Mouse (Mus musculus) kidney, embryonic 16.5 days (tissue): ENCODE results near the gene Ociad1. TPM values are rescaled to one million over a fixed set of nuclear protein-coding genes. Genes with fewer than 3 reads are reported as not detected.

Source experiments
- ATAC-seq: fragments of 200-750 bp; cut with Nextera tagmentation; 2 replicates; pipeline ENCODE4 v1.8.0; 2017; ENCODE audit warnings: moderate TSS enrichment; ENCODE audit not compliant: low FRiP score, low TSS enrichment
- H3K27ac ChIP-seq: fragments of 300-500 bp; sonication (generic); 2 replicates; pipeline ENCODE4 v1.5.1; 2014; ENCODE audit warnings: low read length
- H3K27me3 ChIP-seq: fragments of 300-500 bp; sonication (generic); 2 replicates; pipeline ENCODE4 v1.6.1; 2014; ENCODE audit warnings: low read length, control low read depth, mixed read lengths; ENCODE audit not compliant: insufficient read depth
- H3K36me3 ChIP-seq: fragments of 300-500 bp; sonication (generic); 2 replicates; pipeline ENCODE4 v1.6.1; 2014; ENCODE audit warnings: low read length, control low read depth, mixed read lengths; ENCODE audit not compliant: insufficient read depth
- H3K4me1 ChIP-seq: fragments of 300-500 bp; sonication (generic); 2 replicates; pipeline ENCODE4 v1.6.1; 2014; ENCODE audit warnings: low read length, control low read depth, mixed read lengths; ENCODE audit not compliant: insufficient read depth
- H3K4me2 ChIP-seq: fragments of 300-500 bp; sonication (generic); replicated peaks from 2 replicates; pipeline ENCODE4 v1.6.1; 2014; ENCODE audit warnings: low read depth, low read length
- H3K4me3 ChIP-seq: fragments of 300-500 bp; sonication (generic); 2 replicates; pipeline ENCODE4 v1.5.1; 2014; ENCODE audit warnings: mild to moderate bottlenecking, low read length
- H3K9ac ChIP-seq: fragments of 300-500 bp; sonication (generic); replicated peaks from 2 replicates; pipeline ENCODE4 v1.6.1; 2014; ENCODE audit warnings: low read length
- H3K9me3 ChIP-seq: fragments of 300-500 bp; sonication (generic); 2 replicates; pipeline ENCODE4 v1.6.1; 2016; ENCODE audit warnings: low read length, control low read depth
- WGBS: fragments of 180-500 bp; shearing (Covaris S2); extraction: QIAGEN DNeasy Blood & Tissue Kit; methylation state at CpG from one replicate; pipeline ENCODE4 v1.1.7; 2014; 5-methylcytosine and 5-hydroxymethylcytosine counted together
- polyA plus RNA-seq: library from polyadenylated mRNA; unstranded; fragments of >200 nt; fragmentation: Nextera tagmentation; extraction: Ambion mirVana; gene quantifications from 2 replicates; pipeline ENCODE4 v1.2.1, GENCODE M21; 2015

Gene Ociad1
- polyA plus RNA-seq, 1 experiment from 2014 or later, result 281 TPM

DNA sequence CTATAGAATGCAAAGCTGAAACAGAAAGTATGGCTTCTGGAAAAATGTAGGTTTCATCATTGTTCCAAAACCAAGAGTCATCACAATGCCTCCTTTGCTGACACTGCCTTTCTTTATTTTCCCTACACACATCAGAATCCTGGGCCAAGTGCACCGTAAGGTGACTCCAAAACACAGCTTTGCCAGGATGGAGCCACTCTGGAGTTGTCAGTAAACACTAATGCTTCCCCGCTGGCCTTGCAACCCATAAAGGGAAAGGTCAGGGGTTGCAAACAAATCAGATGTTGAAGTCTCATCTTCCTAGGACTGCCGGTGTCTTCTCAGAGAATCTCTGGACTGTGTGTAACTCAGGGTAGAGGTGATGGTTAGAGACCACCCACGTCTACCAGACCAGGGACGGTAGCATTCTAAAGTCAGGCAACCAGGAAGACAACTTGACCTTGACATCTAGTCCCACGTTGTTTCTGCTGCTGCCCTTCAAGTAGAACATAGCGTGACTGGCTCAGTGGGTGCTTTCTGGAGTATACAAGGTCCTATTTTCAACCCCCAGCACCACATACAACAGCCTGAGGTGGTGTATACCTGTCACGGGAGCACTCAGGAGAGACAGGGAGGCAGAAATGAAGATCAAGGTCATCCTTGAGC, 32.1 kb downstream of the Ociad1 start:
- Histone ChIP-seq H3K4me3 (no peak overlapping the region), H3K4me1 (no peaks in the 10 kb centered on the region), H3K27me3 (no peaks in the 10 kb centered on the region), H3K4me2 (no peak overlapping the region), H3K9ac (no peak overlapping the region), H3K9me3 (no peaks in the 10 kb centered on the region), H3K27ac (no peak overlapping the region), H3K36me3 (no peaks in the 10 kb centered on the region)
- WGBS, result 54% methylated on average over 8 of the region's 8 CpGs
- ATAC-seq, result no peak; the same call in 1 of the 2 replicates

DNA sequence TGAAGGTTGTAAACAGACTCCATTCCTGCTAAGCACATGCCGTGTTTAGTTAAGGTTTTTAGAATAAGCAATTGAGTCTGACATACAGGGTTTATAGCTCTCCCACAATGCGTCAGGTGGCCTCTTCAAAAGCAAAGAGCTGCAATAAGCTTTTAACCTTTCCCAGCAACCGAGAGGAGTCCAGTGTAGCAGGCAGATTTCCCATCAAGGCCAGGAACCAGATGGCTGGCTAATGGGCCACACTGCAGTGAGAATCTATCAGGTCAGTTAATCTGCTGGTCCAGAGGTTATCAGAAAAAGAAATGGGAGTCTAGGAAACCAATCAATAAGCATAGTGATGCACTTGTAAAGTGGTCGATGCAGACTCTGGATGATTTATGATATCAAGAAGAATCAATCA, 38.4 kb downstream of the Ociad1 start:
- no peak overlapping the region for H3K27ac ChIP-seq
- no peak for ATAC-seq

GRCm38 (mm10) chr5:73336448-73336847, 43.9 kb downstream of the Ociad1 start:
- no peak for ATAC-seq
- Histone ChIP-seq H3K27ac (no peak overlapping the region), H3K36me3 (no peaks in the 10 kb centered on the region), H3K4me1 (peaks cover 4% of the 10 kb centered on the region; the same call in 1 of the 2 replicates), H3K9ac (no peak overlapping the region), H3K27me3 (0 out of 2 replicates have a peak, but pooled peaks cover 3% of the 10 kb centered on the region), H3K4me3 (no peak overlapping the region), H3K4me2 (no peak overlapping the region), H3K9me3 (no peaks in the 10 kb centered on the region)
- WGBS, result 36% methylated on average over 5 of the region's 5 CpGs

More for the DNA sequence above, 38.4 kb downstream of the Ociad1 start:
- H3K27me3 ChIP-seq, result no peaks in the 10 kb centered on the region
- no peak overlapping the region for H3K4me2 ChIP-seq
- H3K9me3 ChIP-seq, result no peaks in the 10 kb centered on the region
- H3K4me1 ChIP-seq, result peaks cover 5% of the 10 kb centered on the region; the same call in 1 of the 2 replicates
- H3K36me3 ChIP-seq, result no peaks in the 10 kb centered on the region
- 18% methylated on average over 4 of the region's 4 CpGs for WGBS
- no peak overlapping the region for H3K9ac ChIP-seq
- H3K4me3 ChIP-seq, result no peak overlapping the region

DNA sequence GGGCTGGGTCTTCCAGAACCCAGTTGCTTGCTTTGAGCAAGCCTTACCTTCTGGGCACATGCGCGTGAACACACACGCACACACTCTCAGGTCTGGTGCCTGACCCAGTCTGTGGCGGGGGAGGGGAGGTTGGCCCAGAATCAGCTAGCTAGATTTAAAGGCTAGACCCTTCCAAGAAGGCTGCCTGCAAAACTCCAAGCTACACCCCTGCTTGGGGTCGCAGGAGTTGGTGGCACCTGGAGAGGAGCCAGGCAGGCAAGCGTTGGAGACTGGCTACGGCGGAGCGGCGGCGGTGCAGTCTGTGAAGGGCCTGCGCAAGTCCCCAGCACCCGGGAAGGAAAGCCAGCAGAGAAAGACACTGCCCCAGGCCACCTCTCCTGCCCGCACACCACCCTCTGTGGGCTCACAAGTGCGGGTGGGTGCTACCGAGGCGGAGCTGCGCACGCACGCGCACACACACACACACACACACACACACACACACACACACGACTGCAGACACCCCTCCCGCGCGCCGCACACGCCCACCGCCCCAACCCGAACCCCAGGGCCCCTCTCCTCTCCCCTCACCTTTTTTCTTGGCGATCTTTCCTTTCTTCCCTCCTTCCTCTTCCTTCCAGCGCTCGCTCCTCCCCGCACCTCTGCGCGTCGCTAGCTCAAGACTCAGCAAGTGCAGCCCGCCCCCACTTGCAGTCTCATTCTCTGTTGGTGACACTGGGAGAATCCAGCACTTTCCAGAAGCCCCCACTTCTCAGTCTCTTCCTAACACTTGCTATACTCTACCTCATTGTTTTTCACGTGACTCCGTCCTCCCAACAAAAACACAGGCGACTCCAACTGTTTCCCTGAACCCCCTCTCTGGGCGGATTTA, 45.6 kb downstream of the Ociad1 start:
- Histone ChIP-seq H3K9me3 (no peaks in the 10 kb centered on the region), H3K4me2 (peak overlapping the region; percentile 86), H3K4me3 (peak overlapping the region; percentile 62), H3K36me3 (no peaks in the 10 kb centered on the region), H3K9ac (peak overlapping the region; percentile 68), H3K27ac (no peak overlapping the region), H3K27me3 (0 out of 2 replicates have a peak, but pooled peaks cover 3% of the 10 kb centered on the region), H3K4me1 (peaks cover 4% of the 10 kb centered on the region; the same call in 1 of the 2 replicates)
- peak; percentile 62 for ATAC-seq
- 3% methylated on average over 40 of the region's 41 CpGs for WGBS

DNA sequence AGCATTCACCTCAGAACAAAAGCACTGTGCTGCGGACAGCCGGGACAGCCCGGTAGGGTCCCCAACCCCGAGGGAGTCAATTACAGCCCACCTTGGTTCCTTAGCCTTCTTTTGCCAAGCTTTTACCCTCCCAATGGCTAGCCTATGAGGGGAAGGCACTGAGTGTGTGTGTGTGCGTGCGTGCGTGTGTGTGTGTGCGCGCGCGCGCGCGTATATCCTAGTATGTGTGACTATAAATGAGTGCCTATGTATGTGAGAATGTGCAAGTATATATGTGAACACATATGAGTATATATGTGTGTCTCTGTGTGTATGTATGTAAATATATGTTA, 46.2 kb downstream of the Ociad1 start:
- Histone ChIP-seq H3K4me2 (peak overlapping the region; percentile 86), H3K36me3 (no peaks in the 10 kb centered on the region), H3K27me3 (0 out of 2 replicates have a peak, but pooled peaks cover 3% of the 10 kb centered on the region), H3K9ac (peak overlapping the region; percentile 68), H3K9me3 (no peaks in the 10 kb centered on the region), H3K4me1 (peaks cover 4% of the 10 kb centered on the region; the same call in 1 of the 2 replicates), H3K27ac (no peak overlapping the region), H3K4me3 (peak overlapping the region; percentile 62)
- ATAC-seq, result peak; percentile 52; the same call in 1 of the 2 replicates
- 52% methylated on average over 14 of the region's 14 CpGs for WGBS

DNA sequence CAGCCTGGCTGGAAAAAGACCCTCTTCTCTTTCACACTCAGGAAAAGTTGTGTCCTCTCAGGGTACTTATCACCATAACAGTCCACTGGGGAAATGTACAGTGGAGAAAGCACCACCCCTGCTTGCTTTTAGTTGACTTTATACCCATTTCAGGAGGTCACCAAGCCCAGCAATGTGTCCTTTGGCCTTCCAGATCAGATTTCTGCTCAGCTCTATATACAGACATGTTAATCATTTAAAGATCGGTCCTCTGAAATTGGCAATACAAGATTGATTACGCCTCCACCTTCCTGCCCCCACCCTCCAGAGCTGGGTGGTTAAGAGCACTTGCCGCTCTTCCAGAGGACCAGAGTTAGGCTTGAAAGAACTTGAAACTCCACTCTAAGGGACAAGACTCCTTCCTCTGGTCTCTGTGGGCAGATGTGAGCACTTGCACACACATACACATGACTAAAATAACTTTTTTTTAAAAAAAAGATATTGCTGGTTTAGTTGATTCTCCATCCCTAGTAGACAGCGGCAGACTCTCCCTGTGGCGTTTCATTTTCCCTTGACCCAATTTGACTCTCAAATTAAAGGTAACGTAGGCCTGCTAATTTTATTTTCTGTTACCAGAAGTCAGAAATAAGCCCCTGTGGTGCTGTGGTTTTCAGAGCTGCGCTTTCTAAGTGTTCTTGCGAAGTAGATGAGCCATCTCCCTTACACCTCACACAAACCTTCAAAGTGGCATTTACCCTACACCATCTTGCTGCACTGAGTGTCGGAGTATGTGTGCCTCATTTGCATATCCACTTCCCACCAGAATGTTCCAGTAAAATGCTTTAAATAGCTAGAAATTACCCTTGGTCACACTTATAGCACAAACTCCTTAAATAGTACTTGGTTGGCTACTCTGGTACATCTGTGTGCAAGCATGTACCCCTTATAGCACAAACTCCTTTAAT, 47.5 kb downstream of the Ociad1 start:
- Histone ChIP-seq H3K4me3 (no peak overlapping the region), H3K27ac (no peak overlapping the region), H3K9me3 (no peaks in the 10 kb centered on the region), H3K36me3 (no peaks in the 10 kb centered on the region), H3K27me3 (0 out of 2 replicates have a peak, but pooled peaks cover 3% of the 10 kb centered on the region), H3K9ac (no peak overlapping the region), H3K4me1 (peaks cover 4% of the 10 kb centered on the region; the same call in 1 of the 2 replicates), H3K4me2 (no peak overlapping the region)
- no peak for ATAC-seq
- 84% methylated on average over 9 of the region's 9 CpGs for WGBS

- Histone ChIP-seq H3K4me3 (no peak within 1 kb of the TSS), H3K9ac (no peak within 1 kb of the TSS), H3K4me2 (no peak within 1 kb of the TSS), H3K27ac (no peak within 1 kb of the TSS), H3K9me3 (no peaks in the 10 kb centered on the region), H3K36me3 (no peaks in the 10 kb centered on the region), H3K4me1 (peaks cover 4% of the 10 kb centered on the region; the same call in 1 of the 2 replicates), H3K27me3 (0 out of 2 replicates have a peak, but pooled peaks cover 3% of the 10 kb centered on the region)
- 82% methylated on average over 8 of the region's 8 CpGs for WGBS
- ATAC-seq, result no peak
Measured at GRCm38 (mm10) chr5:73340723-73341235, 48.2 kb downstream of the Ociad1 start, which contains the start of gene Ociad2. TSS of gene Ociad2 (minus strand) at chr5:73341028.

- WGBS, result 86% methylated on average over 22 of the region's 22 CpGs
- H3K27ac ChIP-seq, result no peak overlapping the region
- H3K4me3 ChIP-seq, result no peak overlapping the region
Measured at GRCm38 (mm10) chr5:73342701-73343355, 50.2 kb downstream of the Ociad1 start.

More at GRCm38 (mm10) chr5:73342701-73343355, 50.2 kb downstream of the Ociad1 start:
- Histone ChIP-seq H3K27me3 (no peaks in the 10 kb centered on the region), H3K36me3 (no peaks in the 10 kb centered on the region), H3K4me1 (peaks cover 2% of the 10 kb centered on the region; the same call in 1 of the 2 replicates), H3K9ac (no peak overlapping the region), H3K9me3 (no peaks in the 10 kb centered on the region), H3K4me2 (no peak overlapping the region)
- ATAC-seq, result no peak
